Mouse (Mus musculus): ENCODE measurements at regions not wholly inside any gene's neighbourhood (a gene's known extent, or its start where the extent isn't known, plus 50 kb on each side); places are given as distances from the start of the nearest gene placed in this dataset.

DNA sequence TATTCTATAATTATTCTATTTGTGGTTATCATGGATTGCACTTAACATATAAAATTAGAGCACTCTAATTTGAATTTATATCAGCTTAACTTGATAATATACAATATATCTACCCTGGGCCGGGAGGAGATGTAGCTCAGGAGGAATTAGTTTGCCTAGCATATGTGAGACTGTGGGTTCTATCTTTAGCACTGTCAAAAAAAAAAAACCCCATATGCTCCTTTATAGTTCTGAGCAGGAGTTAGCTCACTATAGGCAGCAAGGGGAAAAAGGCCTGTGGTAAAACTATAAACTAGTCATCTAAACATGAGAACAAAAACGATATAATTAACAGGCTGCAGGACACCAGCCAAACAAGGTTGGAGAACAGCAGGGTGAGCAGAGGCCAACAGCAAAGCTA, 145.0 kb downstream of the Mex3b start:
- no peak for TF ChIP-seq CTCF (IDR thresholded peaks at IDR 0.05; ENCODE audit: extremely low read depth, insufficient read depth, low read length)
- no peak for TF ChIP-seq POLR2A (IDR thresholded peaks at IDR 0.05; ENCODE audit: extremely low read depth, insufficient read depth, low read length)
